Mouse (Mus musculus): Measurements from ENCODE around the gene Mpp3. TPM values are rescaled to one million over a fixed set of nuclear protein-coding genes. Genes with fewer than 3 reads are reported as not detected.
"Not testable (repeated sequence)": the region's sequence is repeated elsewhere in the genome, so short reads cannot be mapped to it uniquely, and the experiment has no call there.

The Mpp3 gene
- polyA plus RNA-seq, 1 experiment = 57.9 TPM

GRCm38 (mm10) chr11:101985990-101986389, 42.3 kb downstream of the Mpp3 start:
- H3K4me3 ChIP-seq (ENCODE audit: insufficient read depth, low read length) = no peak overlapping the region
- H3K27ac ChIP-seq (ENCODE audit: insufficient read depth, low read length) = no peak overlapping the region
- peaks cover 10% of the 10 kb centered on the region; the same call in 1 of the 2 replicates for H3K4me1 ChIP-seq (ENCODE audit: control insufficient read depth, insufficient read depth, low read length)
- TF ChIP-seq CTCF (IDR thresholded peaks at IDR 0.05; ENCODE audit: extremely low read depth, insufficient read depth, low read length) (peak; percentile 99), POLR2A (IDR thresholded peaks at IDR 0.05; ENCODE audit: extremely low read depth, insufficient read depth, low read length) (no peak)

- not testable (repeated sequence) for H3K4me3 ChIP-seq (ENCODE audit: insufficient read depth, low read length); H3K27ac ChIP-seq (ENCODE audit: insufficient read depth, low read length); H3K4me1 ChIP-seq (ENCODE audit: control insufficient read depth, insufficient read depth, low read length)
Measured at GRCm38 (mm10) chr11:101985450-101985849, 42.8 kb downstream of the Mpp3 start.

GRCm38 (mm10) chr11:101984054-101985025, 43.9 kb downstream of the Mpp3 start, which contains the start of gene Cfap97d1:
Gene Cfap97d1 (plus strand): TSS chr11:101984279.
- Histone ChIP-seq H3K4me3 (ENCODE audit: insufficient read depth, low read length) (peak within 1 kb of the TSS; percentile 55), H3K27ac (ENCODE audit: insufficient read depth, low read length) (peak within 1 kb of the TSS; percentile 87), H3K4me1 (ENCODE audit: control insufficient read depth, insufficient read depth, low read length) (peaks cover 8% of the 10 kb centered on the region; the same call in 1 of the 2 replicates)
- TF ChIP-seq POLR2A (IDR thresholded peaks at IDR 0.05; ENCODE audit: extremely low read depth, insufficient read depth, low read length) (peak; percentile 73; the same call in 1 of the 2 replicates), CTCF (IDR thresholded peaks at IDR 0.05; ENCODE audit: extremely low read depth, insufficient read depth, low read length) (no peak)

DNA sequence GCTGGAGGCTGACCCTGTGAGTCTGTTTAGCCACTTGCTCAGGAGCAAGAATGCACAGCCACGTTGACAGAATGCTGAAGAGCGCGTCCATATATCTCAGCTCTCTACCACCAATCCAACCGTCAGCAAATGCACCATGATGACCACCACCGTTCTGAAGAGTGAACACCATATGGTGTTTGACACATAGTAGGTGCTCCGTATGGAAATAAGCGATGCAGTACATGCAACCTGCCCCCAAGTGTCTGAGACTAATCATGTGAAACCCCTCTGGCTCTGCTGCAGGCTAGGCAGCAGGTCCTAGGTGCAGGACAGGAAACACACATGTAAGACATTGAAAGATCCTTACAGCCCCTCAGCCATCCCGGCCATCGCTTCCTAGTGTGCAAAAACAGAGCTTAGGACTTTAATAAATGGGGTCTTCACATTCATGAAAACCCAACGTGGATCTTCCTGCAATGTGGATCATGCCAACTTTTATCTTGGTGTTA, 44.8 kb downstream of the Mpp3 start:
- Histone ChIP-seq H3K27ac (ENCODE audit: insufficient read depth, low read length) (peak overlapping the region; percentile 83), H3K4me1 (ENCODE audit: control insufficient read depth, insufficient read depth, low read length) (peaks cover 8% of the 10 kb centered on the region; the same call in 1 of the 2 replicates), H3K4me3 (ENCODE audit: insufficient read depth, low read length) (peak overlapping the region; percentile 55)
- TF ChIP-seq CTCF (IDR thresholded peaks at IDR 0.05; ENCODE audit: extremely low read depth, insufficient read depth, low read length) (no peak), POLR2A (IDR thresholded peaks at IDR 0.05; ENCODE audit: extremely low read depth, insufficient read depth, low read length) (no peak)

DNA sequence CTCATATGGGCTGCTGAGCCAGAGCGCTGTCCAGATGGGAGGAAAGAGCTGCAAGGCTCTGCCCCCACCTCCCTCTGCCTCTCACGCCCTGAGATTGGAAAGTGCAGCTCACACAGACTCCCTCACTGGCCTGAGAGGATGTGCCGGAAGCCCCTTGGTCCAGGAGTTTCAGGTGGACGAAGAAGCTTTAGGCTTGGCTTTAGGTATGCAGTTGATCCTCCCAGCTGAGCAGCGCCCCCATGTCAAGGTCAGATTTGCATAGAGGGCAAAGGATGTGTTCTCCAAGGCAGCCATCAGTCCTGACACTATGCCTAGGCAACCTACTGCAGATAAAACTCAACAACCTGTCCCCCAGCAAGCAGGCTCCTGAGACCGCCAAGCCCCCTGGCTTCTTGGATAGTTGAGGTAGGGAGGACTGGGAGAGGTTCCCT, 45.3 kb downstream of the Mpp3 start:
- Histone ChIP-seq H3K4me1 (ENCODE audit: control insufficient read depth, insufficient read depth, low read length) (peaks cover 10% of the 10 kb centered on the region; the same call in 1 of the 2 replicates), H3K4me3 (ENCODE audit: insufficient read depth, low read length) (peak overlapping the region; percentile 55), H3K27ac (ENCODE audit: insufficient read depth, low read length) (peak overlapping the region; percentile 83)
- TF ChIP-seq CTCF (IDR thresholded peaks at IDR 0.05; ENCODE audit: extremely low read depth, insufficient read depth, low read length) (no peak), POLR2A (IDR thresholded peaks at IDR 0.05; ENCODE audit: extremely low read depth, insufficient read depth, low read length) (0 out of 2 replicates have a peak, but pooled peaks have one; percentile 14)

GRCm38 (mm10) chr11:101981850-101982249, 46.4 kb downstream of the Mpp3 start:
- peak overlapping the region; percentile 63; the same call in 1 of the 2 replicates for H3K27ac ChIP-seq (ENCODE audit: insufficient read depth, low read length)
- TF ChIP-seq CTCF (IDR thresholded peaks at IDR 0.05; ENCODE audit: extremely low read depth, insufficient read depth, low read length) (no peak), POLR2A (IDR thresholded peaks at IDR 0.05; ENCODE audit: extremely low read depth, insufficient read depth, low read length) (no peak)
- peak overlapping the region; percentile 6; the same call in 1 of the 2 replicates for H3K4me3 ChIP-seq (ENCODE audit: insufficient read depth, low read length)
- H3K4me1 ChIP-seq (ENCODE audit: control insufficient read depth, insufficient read depth, low read length) = peaks cover 10% of the 10 kb centered on the region; the same call in 1 of the 2 replicates

- TF ChIP-seq CTCF (IDR thresholded peaks at IDR 0.05; ENCODE audit: extremely low read depth, insufficient read depth, low read length) = no peak
- no peak for TF ChIP-seq POLR2A (IDR thresholded peaks at IDR 0.05; ENCODE audit: extremely low read depth, insufficient read depth, low read length)
- Histone ChIP-seq H3K4me3 (ENCODE audit: insufficient read depth, low read length) (no peak overlapping the region), H3K27ac (ENCODE audit: insufficient read depth, low read length) (no peak overlapping the region), H3K4me1 (ENCODE audit: control insufficient read depth, insufficient read depth, low read length) (peaks cover 10% of the 10 kb centered on the region; the same call in 1 of the 2 replicates)
Measured at GRCm38 (mm10) chr11:101980603-101981157, 47.6 kb downstream of the Mpp3 start.

DNA sequence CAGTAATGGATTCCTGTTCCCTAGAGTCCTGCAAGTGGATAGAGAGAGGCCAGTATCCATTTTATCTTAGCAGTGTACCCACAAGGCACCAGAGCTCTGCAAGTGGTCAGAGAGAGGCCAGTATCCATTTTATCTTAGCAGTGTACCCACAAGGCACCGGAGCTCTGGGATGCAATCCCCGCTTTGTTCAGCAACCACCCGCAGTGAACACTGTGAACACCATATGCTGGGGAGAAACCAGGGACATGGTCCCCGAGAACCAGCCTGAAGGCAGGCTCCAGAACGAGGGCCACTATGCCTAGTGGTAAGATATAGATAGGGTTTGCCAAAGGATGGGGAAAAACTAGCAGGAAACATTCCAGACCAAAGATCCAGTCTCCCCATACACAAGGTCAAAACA, 49.1 kb downstream of the Mpp3 start:
- TF ChIP-seq CTCF (IDR thresholded peaks at IDR 0.05; ENCODE audit: extremely low read depth, insufficient read depth, low read length) = no peak
- no peak for TF ChIP-seq POLR2A (IDR thresholded peaks at IDR 0.05; ENCODE audit: extremely low read depth, insufficient read depth, low read length)
- Histone ChIP-seq H3K4me1 (ENCODE audit: control insufficient read depth, insufficient read depth, low read length) (peaks cover 7% of the 10 kb centered on the region; the same call in 1 of the 2 replicates), H3K27ac (ENCODE audit: insufficient read depth, low read length) (no peak overlapping the region)

DNA sequence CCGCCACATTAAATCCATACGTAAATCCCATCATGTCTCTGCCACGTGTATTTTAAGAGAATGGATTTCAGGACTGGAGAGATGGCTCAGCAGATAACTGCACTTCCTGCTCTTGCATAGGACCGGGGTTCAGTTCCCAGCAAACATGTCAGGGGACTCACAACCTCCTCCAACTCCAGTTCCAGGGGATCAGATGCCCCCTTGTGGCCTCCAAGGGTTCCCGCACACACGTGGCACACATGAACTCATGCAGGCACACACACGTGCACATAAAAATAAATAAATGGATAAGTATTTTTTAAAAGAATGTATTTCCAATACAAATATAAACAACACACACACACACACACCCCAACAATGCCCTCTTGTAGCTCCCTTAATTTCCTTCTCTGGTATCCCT, 51.3 kb downstream of the Mpp3 start:
- peaks cover 5% of the 10 kb centered on the region; the same call in 1 of the 2 replicates for H3K4me1 ChIP-seq (ENCODE audit: control insufficient read depth, insufficient read depth, low read length)
- H3K27ac ChIP-seq (ENCODE audit: insufficient read depth, low read length) = no peak overlapping the region
- H3K4me3 ChIP-seq (ENCODE audit: insufficient read depth, low read length) = no peak overlapping the region
- no peak for TF ChIP-seq CTCF (IDR thresholded peaks at IDR 0.05; ENCODE audit: extremely low read depth, insufficient read depth, low read length)
- no peak for TF ChIP-seq POLR2A (IDR thresholded peaks at IDR 0.05; ENCODE audit: extremely low read depth, insufficient read depth, low read length)

More for the DNA sequence above, 49.1 kb downstream of the Mpp3 start:
- no peak overlapping the region for H3K4me3 ChIP-seq (ENCODE audit: insufficient read depth, low read length)

Data from cortical plate, adult 2 months (tissue).